Mouse (Mus musculus) midbrain, embryonic 16.5 days (tissue): ENCODE measurements around the gene Oas1a. TPM values are rescaled to one million over a fixed set of nuclear protein-coding genes. Genes with fewer than 3 reads are reported as not detected.
"Not testable (repeated sequence)": the region's sequence is repeated elsewhere in the genome, so short reads cannot be mapped to it uniquely, and the experiment has no call there.

Experiments
- ATAC-seq: fragments of 200-750 bp; cut with Nextera tagmentation; 2 replicates; pipeline ENCODE4 v1.8.0; 2017; ENCODE audit warnings: moderate TSS enrichment
- H3K27ac ChIP-seq: fragments of 300-500 bp; sonication (generic); 2 replicates; pipeline ENCODE4 v1.5.1; 2014; ENCODE audit warnings: mild to moderate bottlenecking, low read length, mixed read lengths
- H3K27me3 ChIP-seq: fragments of 300-500 bp; sonication (generic); 2 replicates; pipeline ENCODE4 v1.6.1; 2014; ENCODE audit warnings: low read depth, low read length, mixed read lengths; ENCODE audit not compliant: control insufficient read depth, insufficient read depth
- H3K36me3 ChIP-seq: fragments of 300-500 bp; sonication (generic); 2 replicates; pipeline ENCODE4 v1.6.1; 2014; ENCODE audit warnings: mild to moderate bottlenecking, low read length, moderate library complexity, mixed read lengths; ENCODE audit not compliant: control insufficient read depth, insufficient read depth
- H3K4me1 ChIP-seq: fragments of 300-500 bp; sonication (generic); 2 replicates; pipeline ENCODE4 v1.6.1; 2014; ENCODE audit warnings: mild to moderate bottlenecking, low read length, mixed read lengths; ENCODE audit not compliant: control insufficient read depth, insufficient read depth
- H3K4me2 ChIP-seq: fragments of 300-500 bp; sonication (generic); 2 replicates; pipeline ENCODE4 v1.6.1; 2014; ENCODE audit warnings: mild to moderate bottlenecking, low read length, mixed read lengths
- H3K4me3 ChIP-seq: fragments of 300-500 bp; sonication (generic); 2 replicates; pipeline ENCODE4 v1.5.1; 2014; ENCODE audit warnings: low read depth, mild to moderate bottlenecking, low read length, moderate library complexity, mixed read lengths
- H3K9ac ChIP-seq: fragments of 300-500 bp; sonication (generic); 2 replicates; pipeline ENCODE4 v1.6.1; 2014; ENCODE audit warnings: low read depth, low read length, mixed read lengths
- H3K9me3 ChIP-seq: fragments of 300-500 bp; sonication (generic); replicated peaks from 2 replicates; pipeline ENCODE4 v1.6.1; 2014; ENCODE audit warnings: mild to moderate bottlenecking, low read length, mixed read lengths; ENCODE audit not compliant: control insufficient read depth, poor library complexity, severe bottlenecking
- WGBS: fragments of 180-500 bp; shearing (Covaris S2); extraction: QIAGEN DNeasy Blood & Tissue Kit; methylation state at CpG from one replicate; pipeline ENCODE4 v1.1.7; 2014; 5-methylcytosine and 5-hydroxymethylcytosine counted together
- polyA plus RNA-seq: library from polyadenylated mRNA; unstranded; fragments of >200 nt; fragmentation: Nextera tagmentation; extraction: Ambion mirVana; gene quantifications from 2 replicates; pipeline ENCODE4 v1.2.1, GENCODE M21; 2015

Gene Oas1a
- polyA plus RNA-seq: 0.46 and 0.84 TPM in 2 replicates

DNA sequence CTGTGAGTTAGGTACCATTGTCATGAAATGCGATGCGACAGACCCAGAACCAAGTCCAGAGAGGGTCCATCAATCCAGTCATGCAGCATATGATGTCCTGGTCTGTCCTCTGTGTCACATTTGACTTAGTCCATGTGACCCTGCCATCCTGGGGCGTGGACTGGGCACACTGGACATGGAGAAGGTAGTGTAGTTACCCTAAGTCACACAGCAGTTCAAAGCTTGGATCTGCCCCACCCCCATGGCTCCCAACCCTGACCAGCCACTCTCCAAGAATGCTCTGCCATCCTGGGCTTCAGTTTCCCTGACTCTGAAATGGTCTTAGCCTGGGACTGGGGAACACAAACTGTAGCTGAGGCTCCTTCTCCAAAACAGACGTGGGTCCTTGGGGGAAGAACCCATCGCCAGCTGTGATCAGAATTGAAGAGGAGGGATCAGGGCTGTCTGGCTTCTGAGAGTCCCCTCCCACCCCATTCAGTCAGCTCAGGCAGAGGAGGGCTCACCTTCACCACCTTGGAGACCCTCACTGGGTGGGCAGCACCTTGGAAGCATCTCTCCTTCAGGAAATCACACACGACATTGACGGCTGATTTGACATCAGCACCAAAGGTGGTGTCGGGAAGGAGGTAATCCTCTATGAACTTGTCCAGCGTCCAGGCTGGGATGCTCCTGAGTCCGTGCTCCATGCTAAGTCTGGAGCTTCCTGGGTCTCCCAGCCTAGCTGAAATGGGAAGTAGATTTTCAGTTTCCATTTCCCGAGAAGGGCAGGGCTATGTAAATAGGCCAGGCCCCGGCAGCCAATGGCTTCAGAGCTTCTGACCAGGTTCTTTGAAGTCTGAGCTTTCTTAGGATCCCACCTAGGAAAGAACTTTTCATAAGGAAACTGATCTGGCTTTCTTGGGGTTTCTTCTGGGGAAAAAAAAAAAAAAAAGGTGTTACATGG, at the start of gene Oas1a:
TSS of gene Oas1a (minus strand) at position 731 of the 943 bp plus-strand sequence.
- H3K9me3 ChIP-seq, H3K4me1 ChIP-seq, ATAC-seq, H3K36me3 ChIP-seq, H3K4me3 ChIP-seq, H3K27me3 ChIP-seq, H3K4me2 ChIP-seq, H3K9ac ChIP-seq, H3K27ac ChIP-seq: not testable (repeated sequence)
- 37% methylated on average over 8 of the region's 12 CpGs for WGBS

DNA sequence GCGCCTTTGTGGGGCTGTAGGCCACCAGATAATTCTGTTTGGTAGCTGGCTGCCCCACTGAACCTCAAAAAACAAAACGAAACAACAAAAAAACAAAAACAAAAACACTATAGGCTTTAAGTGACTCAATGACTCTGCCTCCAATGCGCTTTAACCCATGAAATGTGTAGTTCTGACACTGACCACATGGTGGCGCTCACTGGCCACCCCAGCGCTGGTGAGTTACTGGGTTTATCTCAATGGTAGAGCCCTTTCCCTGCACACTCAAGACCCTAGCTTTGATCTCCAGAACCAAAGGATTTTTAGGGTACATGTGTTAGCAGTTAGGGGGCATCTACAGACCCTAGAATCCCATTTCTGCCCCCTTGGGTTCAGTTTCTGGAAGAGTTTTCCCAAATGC, 46.7 kb upstream of the Oas1a start:
- whole genome bisulfite sequencing: 13% methylated on average over 5 of the region's 5 CpGs
- H3K4me2 ChIP-seq: no peak overlapping the region
- H3K36me3 ChIP-seq: no peaks in the 10 kb centered on the region
- no peaks in the 10 kb centered on the region for H3K4me1 ChIP-seq
- ATAC-seq: no peak
- no peaks in the 10 kb centered on the region for H3K9me3 ChIP-seq
- H3K27ac ChIP-seq: no peak overlapping the region
- H3K4me3 ChIP-seq: no peak overlapping the region
- H3K9ac ChIP-seq: no peak overlapping the region
- H3K27me3 ChIP-seq: 0 out of 2 replicates have a peak, but pooled peaks cover 3% of the 10 kb centered on the region

GRCm38 (mm10) chr5:120952242-120952770, 45.0 kb upstream of the Oas1a start:
- Histone ChIP-seq H3K9ac (no peak overlapping the region), H3K27me3 (0 out of 2 replicates have a peak, but pooled peaks cover 3% of the 10 kb centered on the region), H3K4me3 (no peak overlapping the region), H3K36me3 (no peaks in the 10 kb centered on the region), H3K27ac (no peak overlapping the region), H3K9me3 (no peaks in the 10 kb centered on the region), H3K4me1 (no peaks in the 10 kb centered on the region), H3K4me2 (no peak overlapping the region)
- no peak for ATAC-seq
- WGBS: 85% methylated on average over 10 of the region's 10 CpGs

DNA sequence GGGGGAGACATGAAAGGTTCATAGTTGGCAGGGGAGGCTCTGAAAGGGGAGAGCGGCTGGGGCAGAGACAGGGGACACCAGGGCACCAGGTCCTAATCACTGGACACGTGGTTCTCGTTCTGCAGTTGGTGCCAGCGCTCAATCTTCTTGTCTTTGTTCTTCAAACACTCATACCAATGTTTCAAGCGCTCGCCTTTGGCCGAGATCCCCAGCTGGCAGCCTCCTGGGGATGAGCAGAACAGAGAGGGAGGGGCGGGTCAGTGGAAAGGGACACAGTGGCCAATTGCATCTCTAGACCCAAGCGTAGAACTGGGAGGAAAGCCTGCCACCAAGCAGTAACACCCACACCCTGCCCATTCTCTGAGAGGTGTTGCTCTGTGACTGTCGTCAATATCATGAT, 34.8 kb upstream of the Oas1a start:
- no peak overlapping the region for H3K4me3 ChIP-seq
- H3K9ac ChIP-seq: no peak overlapping the region
- H3K36me3 ChIP-seq: no peaks in the 10 kb centered on the region; the same call in 1 of the 2 replicates
- 67% methylated on average over 10 of the region's 10 CpGs for WGBS
- no peak overlapping the region for H3K4me2 ChIP-seq
- no peaks in the 10 kb centered on the region; the same call in 1 of the 2 replicates for H3K4me1 ChIP-seq
- H3K27me3 ChIP-seq: no peaks in the 10 kb centered on the region
- no peak overlapping the region for H3K27ac ChIP-seq
- no peak for ATAC-seq
- no peaks in the 10 kb centered on the region for H3K9me3 ChIP-seq

DNA sequence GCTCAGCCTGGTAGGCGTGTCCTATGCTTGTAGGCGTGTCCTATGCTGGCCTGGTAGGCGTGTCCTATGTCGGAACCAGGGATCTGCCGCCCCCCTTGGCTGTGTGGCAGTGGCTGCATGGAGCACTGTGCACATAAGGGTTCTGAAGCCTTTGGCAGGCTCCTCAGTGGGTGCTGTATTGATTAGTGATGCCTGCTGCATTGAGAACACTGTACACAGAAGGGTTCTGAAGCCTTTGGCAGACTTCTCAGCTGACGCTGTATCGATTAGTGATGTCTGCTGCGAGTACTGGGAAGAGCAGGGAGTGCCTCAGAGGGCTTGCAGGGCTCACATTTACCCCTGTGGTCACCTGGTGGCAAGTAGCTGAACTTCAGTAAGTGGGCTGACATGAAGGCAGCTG, 31.3 kb upstream of the Oas1a start:
- H3K27ac ChIP-seq: no peak overlapping the region
- 48% methylated on average over 8 of the region's 8 CpGs for WGBS
- no peak overlapping the region for H3K9ac ChIP-seq
- no peak overlapping the region for H3K4me2 ChIP-seq
- no peak for ATAC-seq
- no peaks in the 10 kb centered on the region for H3K4me1 ChIP-seq
- H3K4me3 ChIP-seq: no peak overlapping the region
- H3K36me3 ChIP-seq: no peaks in the 10 kb centered on the region
- H3K27me3 ChIP-seq: no peaks in the 10 kb centered on the region
- no peaks in the 10 kb centered on the region for H3K9me3 ChIP-seq

DNA sequence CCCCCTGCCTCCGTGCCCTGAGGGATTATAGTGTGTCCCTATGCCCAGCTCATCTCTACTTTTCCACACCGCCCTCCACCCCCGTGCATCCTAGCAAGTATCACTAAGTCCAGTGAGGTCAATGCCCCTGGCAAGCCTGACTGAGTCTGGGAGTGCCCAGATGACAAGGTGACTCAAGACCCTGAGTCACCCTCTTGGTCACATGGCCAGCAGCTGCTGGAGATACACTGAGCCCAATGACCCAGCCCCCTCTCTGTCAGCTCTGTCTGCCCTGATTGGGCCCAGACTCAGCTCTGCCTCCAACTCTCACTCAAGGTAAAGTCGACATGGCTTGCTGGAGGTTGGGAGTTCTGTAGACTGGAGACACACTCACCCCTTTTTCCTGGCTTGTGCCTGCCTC, 30.5 kb upstream of the Oas1a start:
- no peaks in the 10 kb centered on the region for H3K9me3 ChIP-seq
- 85% methylated on average over 4 of the region's 4 CpGs for WGBS

GRCm38 (mm10) chr5:120933966-120934365, 26.6 kb upstream of the Oas1a start:
- no peak overlapping the region for H3K27ac ChIP-seq
- no peaks in the 10 kb centered on the region for H3K36me3 ChIP-seq
- WGBS: 17% methylated on average over 5 of the region's 5 CpGs
- no peaks in the 10 kb centered on the region for H3K4me1 ChIP-seq
- H3K27me3 ChIP-seq: no peaks in the 10 kb centered on the region
- ATAC-seq: no peak
- H3K9me3 ChIP-seq: no peaks in the 10 kb centered on the region
- H3K4me2 ChIP-seq: no peak overlapping the region
- H3K4me3 ChIP-seq: no peak overlapping the region
- H3K9ac ChIP-seq: no peak overlapping the region

More for the DNA sequence above, 30.5 kb upstream of the Oas1a start:
- Histone ChIP-seq H3K4me2 (no peak overlapping the region), H3K27me3 (no peaks in the 10 kb centered on the region), H3K4me1 (no peaks in the 10 kb centered on the region), H3K9ac (no peak overlapping the region), H3K4me3 (no peak overlapping the region), H3K27ac (no peak overlapping the region), H3K36me3 (no peaks in the 10 kb centered on the region)
- ATAC-seq: no peak

DNA sequence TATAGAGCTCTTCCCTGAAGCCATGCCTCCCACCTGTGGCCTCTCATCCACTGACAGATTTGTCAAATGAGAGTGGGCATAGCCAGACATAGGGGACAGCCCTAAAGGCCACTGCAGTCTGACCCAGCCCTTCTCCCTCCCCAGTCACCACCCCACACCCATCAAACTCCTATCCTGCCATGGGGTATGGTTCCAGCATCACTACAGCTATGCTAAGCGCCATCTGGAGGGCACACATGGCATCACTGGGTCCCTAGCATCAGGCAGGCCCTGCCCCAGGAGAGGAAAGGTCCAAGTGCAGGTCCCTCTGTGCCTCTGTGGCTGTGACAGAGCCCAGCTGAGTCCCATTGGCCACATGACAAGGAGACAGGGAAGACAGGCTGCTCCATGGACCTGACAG, 19.7 kb upstream of the Oas1a start:
- no peak overlapping the region for H3K27ac ChIP-seq
- H3K4me3 ChIP-seq: no peak overlapping the region
- H3K36me3 ChIP-seq: no peaks in the 10 kb centered on the region
- H3K27me3 ChIP-seq: no peaks in the 10 kb centered on the region
- H3K9me3 ChIP-seq: no peaks in the 10 kb centered on the region
- no peak overlapping the region for H3K9ac ChIP-seq
- no peaks in the 10 kb centered on the region for H3K4me1 ChIP-seq
- WGBS: 0% methylated on average over 1 of the region's 1 CpGs
- no peak overlapping the region for H3K4me2 ChIP-seq
- ATAC-seq: no peak

DNA sequence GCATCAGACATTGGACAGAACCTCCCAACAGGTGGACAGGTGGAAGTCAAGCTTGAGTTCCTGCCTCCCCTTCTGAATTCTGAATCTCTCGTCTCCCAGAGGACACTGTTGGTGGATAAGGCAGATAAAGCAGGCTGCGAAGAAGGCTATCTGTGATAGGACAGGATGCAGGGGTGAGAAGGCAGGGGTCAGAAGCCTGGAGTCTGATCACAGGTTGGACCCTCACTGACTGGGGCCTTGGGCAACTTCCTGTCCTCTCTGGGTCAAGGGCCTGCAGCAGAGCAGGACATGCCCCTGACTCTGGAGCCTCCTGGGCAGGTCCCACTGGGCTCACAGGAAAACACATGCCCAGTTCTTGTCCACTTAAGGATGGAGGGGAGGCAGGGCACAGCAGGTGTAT, 19.0 kb upstream of the Oas1a start:
- ATAC-seq, H3K27me3 ChIP-seq, H3K9ac ChIP-seq, H3K36me3 ChIP-seq, H3K4me3 ChIP-seq, H3K4me2 ChIP-seq, H3K27ac ChIP-seq, H3K9me3 ChIP-seq, H3K4me1 ChIP-seq: not testable (repeated sequence)
- 59% methylated on average over 2 of the region's 2 CpGs for WGBS
